Comparison of ENCODE assay signal across 9 mouse cellular contexts in genomic region chr8:120225421-120226151, GRCm38 (mm10). TPM values are rescaled to one million over a fixed set of nuclear protein-coding genes. Genes with fewer than 3 reads are reported as not detected.
A peak's percentile ranks its signal among the peaks of the same experiment; 100 is the strongest.
DNase-seq lines count a peak whose midpoint lies in the region; ATAC-seq and TF ChIP-seq lines count a peak whose summit lies in the region.
"Had no signal": no experiment of that assay in that cellular context is flagged by ENCODE, and none has a peak within 500 bp of the region (broad histone marks: within the 10 kb centered on the region; RNA-seq: fewer than 3 reads in every experiment).

No protein-coding gene starts in this region.

- WGBS in hindbrain, embryonic 11.5 days: 36% methylated on average over 10 of the region's 10 CpGs
- WGBS in hindbrain, embryonic 16.5 days: 21% methylated on average over 10 of the region's 10 CpGs
- 17% methylated on average over 10 of the region's 10 CpGs for WGBS in midbrain, embryonic 14.5 days

- no peak overlapping the region for H3K4me2 ChIP-seq in hindbrain, embryonic 11.5 days (replicated peaks; ENCODE audit: low read depth, low read length)
- H3K4me2 ChIP-seq in hindbrain, embryonic 16.5 days (ENCODE audit: low read length): no peak overlapping the region
- H3K4me2 ChIP-seq in midbrain, embryonic 14.5 days (ENCODE audit: low read length): no peak overlapping the region
- H3K4me2 ChIP-seq: liver, embryonic 13.5 days had no signal

- DNase-seq in hindbrain, embryonic 11.5 days (ENCODE audit: low spot score): peak; percentile 40
- no peak for DNase-seq in ES-E14 (ENCODE audit: low read depth, low spot score)
- DNase-seq in frontal cortex, postnatal 36 days (ENCODE audit: low spot score in 2 of 2): peak; percentile 83
- peak; percentile 41 for DNase-seq in midbrain, embryonic 14.5 days
- DNase-seq in kidney, postnatal 25 days: no peak
- no peak for DNase-seq in urinary bladder, adult 2 months (ENCODE audit: low spot score)
- DNase-seq in testis, postnatal 14 days (ENCODE audit: low spot score): no peak
- DNase-seq: liver, embryonic 13.5 days had no signal

- ATAC-seq in hindbrain, embryonic 11.5 days (ENCODE audit: low FRiP score): 0 out of 2 replicates have a peak, but pooled peaks have one; percentile 13
- ATAC-seq in hindbrain, embryonic 16.5 days: no peak
- no peak for ATAC-seq in midbrain, embryonic 14.5 days (ENCODE audit: low FRiP score, low TSS enrichment)

- no peaks in the 10 kb centered on the region for H3K36me3 ChIP-seq in hindbrain, embryonic 11.5 days (ENCODE audit: control insufficient read depth, insufficient read depth, low read length)
- no peaks in the 10 kb centered on the region for H3K36me3 ChIP-seq in hindbrain, embryonic 16.5 days (ENCODE audit: control insufficient read depth, insufficient read depth, low read length)
- H3K36me3 ChIP-seq in ES-E14 (ENCODE audit: control insufficient read depth, insufficient read depth, low read length, poor library complexity, severe bottlenecking): no peaks in the 10 kb centered on the region
- no peaks in the 10 kb centered on the region for H3K36me3 ChIP-seq in midbrain, embryonic 14.5 days (ENCODE audit: control insufficient read depth, insufficient read depth, low read length)
- H3K36me3 ChIP-seq: liver, embryonic 13.5 days had no signal

- no peak overlapping the region for H3K4me3 ChIP-seq in hindbrain, embryonic 11.5 days (ENCODE audit: low read depth, low read length)
- H3K4me3 ChIP-seq in hindbrain, embryonic 16.5 days (ENCODE audit: low read length): no peak overlapping the region
- H3K4me3 ChIP-seq in ES-E14 (ENCODE audit: insufficient read depth in 1 of 2, low read depth in 1 of 2, low read length in 2 of 2, poor library complexity in 1 of 2, severe bottlenecking in 1 of 2): no peak overlapping the region
- no peak overlapping the region for H3K4me3 ChIP-seq in midbrain, embryonic 14.5 days (replicated peaks; ENCODE audit: low read depth, low read length)
- H3K4me3 ChIP-seq: liver, embryonic 13.5 days had no signal

- peaks cover 15% of the 10 kb centered on the region for H3K27me3 ChIP-seq in hindbrain, embryonic 11.5 days (ENCODE audit: control insufficient read depth, insufficient read depth, low read length)
- no peaks in the 10 kb centered on the region; the same call in 1 of the 2 replicates for H3K27me3 ChIP-seq in hindbrain, embryonic 16.5 days (replicated peaks; ENCODE audit: control insufficient read depth, insufficient read depth, low read length)
- peaks cover 12% of the 10 kb centered on the region; the same call in 1 of the 2 replicates for H3K27me3 ChIP-seq in midbrain, embryonic 14.5 days (ENCODE audit: control insufficient read depth, insufficient read depth, low read length)

- H3K27ac ChIP-seq in hindbrain, embryonic 11.5 days (ENCODE audit: low read depth, low read length): peak overlapping the region; percentile 67
- H3K27ac ChIP-seq in hindbrain, embryonic 16.5 days (ENCODE audit: low read depth, low read length): no peak overlapping the region
- no peak overlapping the region for H3K27ac ChIP-seq in ES-E14 (ENCODE audit: insufficient read depth, low read depth, low read length, poor library complexity, severe bottlenecking)
- 0 out of 2 replicates have a peak overlapping the region, but pooled peaks have one; percentile 52 for H3K27ac ChIP-seq in midbrain, embryonic 14.5 days (replicated peaks; ENCODE audit: low read depth, low read length)
- H3K27ac ChIP-seq: liver, embryonic 13.5 days had no signal

- no peaks in the 10 kb centered on the region for H3K9me3 ChIP-seq in hindbrain, embryonic 11.5 days (ENCODE audit: control insufficient read depth, low read length)
- no peaks in the 10 kb centered on the region for H3K9me3 ChIP-seq in hindbrain, embryonic 16.5 days (ENCODE audit: control insufficient read depth, low read length)
- H3K9me3 ChIP-seq in ES-E14 (ENCODE audit: control insufficient read depth, insufficient read depth, low read depth, low read length): no peaks in the 10 kb centered on the region
- no peaks in the 10 kb centered on the region for H3K9me3 ChIP-seq in midbrain, embryonic 14.5 days (ENCODE audit: control insufficient read depth, low read length)
- H3K9me3 ChIP-seq: liver, embryonic 13.5 days had no signal

- H3K4me1 ChIP-seq in hindbrain, embryonic 11.5 days (replicated peaks; ENCODE audit: control insufficient read depth, insufficient read depth, low read length): peaks cover 43% of the 10 kb centered on the region
- peaks cover 33% of the 10 kb centered on the region for H3K4me1 ChIP-seq in hindbrain, embryonic 16.5 days (ENCODE audit: control insufficient read depth, insufficient read depth, low read depth, low read length)
- H3K4me1 ChIP-seq in ES-E14 (ENCODE audit: control insufficient read depth in 2 of 2, insufficient read depth in 2 of 2, low read length in 2 of 2, poor library complexity in 1 of 2): peaks cover 0 to 2% of the 10 kb centered on the region in 2 experiments; a peak in 1 of 4 replicates
- peaks cover 41% of the 10 kb centered on the region for H3K4me1 ChIP-seq in midbrain, embryonic 14.5 days (ENCODE audit: control insufficient read depth, insufficient read depth, low read length)

- in situ Hi-C loops in ES-E14 (cut with MboI; ENCODE audit: low sequenced_read_pairs in 2 of 2, unreplicated experiment in 2 of 2): no loop called here

- H3K9ac ChIP-seq in hindbrain, embryonic 11.5 days (ENCODE audit: low read depth, low read length): no peak overlapping the region
- no peak overlapping the region for H3K9ac ChIP-seq in hindbrain, embryonic 16.5 days (ENCODE audit: low read depth, low read length)
- no peak overlapping the region for H3K9ac ChIP-seq in ES-E14 (ENCODE audit: insufficient read depth, low read depth, low read length, poor library complexity, severe bottlenecking)
- H3K9ac ChIP-seq in midbrain, embryonic 14.5 days (replicated peaks; ENCODE audit: low read length): no peak overlapping the region
- H3K9ac ChIP-seq: liver, embryonic 13.5 days had no signal

TF ChIP-seq in ES-E14, 5 proteins besides CTCF, POLR2A, EP300 and RAD21:
- TF ChIP-seq ZNF384 (IDR thresholded peaks at IDR 0.05; ENCODE audit: low read depth, low read length): no peak
- TF ChIP-seq ZC3H11A (IDR thresholded peaks at IDR 0.05; ENCODE audit: borderline replicate concordance, low read depth, low read length): no peak
- 0 out of 2 replicates have a peak, but pooled peaks have one; percentile 25 for TF ChIP-seq MAFK (IDR thresholded peaks at IDR 0.05; ENCODE audit: insufficient read depth, low read depth, low read length)
- TF ChIP-seq HCFC1 (IDR thresholded peaks at IDR 0.05; ENCODE audit: borderline replicate concordance, insufficient read depth, low read length): no peak

RNA-seq across cellular contexts. Expression of gene Gse1, which starts 2.7 kb away (rescaled TPM):
- 16.5 and 17.8 TPM in 2 replicates for polyA plus RNA-seq in hindbrain, embryonic 11.5 days (2014; fragmentation: Nextera tagmentation; extraction: Ambion mirVana)
- polyA plus RNA-seq in hindbrain, embryonic 16.5 days (2015; fragmentation: Nextera tagmentation; extraction: Ambion mirVana): 10.7 and 14.8 TPM in 2 replicates
- 21.4 and 32.7 TPM in 2 replicates for total RNA-seq in ES-E14 (2012; rRNA removed)
- polyA plus RNA-seq in midbrain, embryonic 14.5 days (2014; fragmentation: Nextera tagmentation; extraction: Ambion mirVana): 28.6 and 29.0 TPM in 2 replicates
- 27.5 and 30.2 TPM in 2 replicates for polyA plus RNA-seq in urinary bladder, adult 2 months (2012; rRNA removed)

RNA-seq across cellular contexts. Expression of gene Fam92b, which starts 48.3 kb away (rescaled TPM):
- 2.1 and 2.7 TPM in 2 replicates for polyA plus RNA-seq in hindbrain, embryonic 11.5 days (2014; fragmentation: Nextera tagmentation; extraction: Ambion mirVana)
- polyA plus RNA-seq in hindbrain, embryonic 16.5 days (2015; fragmentation: Nextera tagmentation; extraction: Ambion mirVana): 1.8 and 2.6 TPM in 2 replicates
- not detected in 2 replicates for total RNA-seq in ES-E14 (2012; rRNA removed)
- polyA plus RNA-seq in midbrain, embryonic 14.5 days (2014; fragmentation: Nextera tagmentation; extraction: Ambion mirVana): 0.92 and 1.8 TPM in 2 replicates
- polyA plus RNA-seq in urinary bladder, adult 2 months (2012; rRNA removed): not detected in 2 replicates
- polyA plus RNA-seq: liver, embryonic 13.5 days had no signal

Comparison
In these comparisons a context has a peak if more than half of its experiments do, and no peak if none do; other contexts are left out.
1. H3K27ac ChIP-seq: peak in hindbrain, embryonic 11.5 days (single experiment) and midbrain, embryonic 14.5 days (single experiment); none in hindbrain, embryonic 16.5 days (single experiment) and ES-E14 (single experiment).
2. DNase-seq: peak in hindbrain, embryonic 11.5 days (single experiment), frontal cortex, postnatal 36 days (2 of 2) and midbrain, embryonic 14.5 days (single experiment); none in ES-E14 (single experiment), kidney, postnatal 25 days (0 of 2), urinary bladder, adult 2 months (single experiment) and testis, postnatal 14 days (single experiment).